Mouse (Mus musculus) testis, postnatal 10 days (tissue): ENCODE results near the gene Gm49388.
"Not testable (repeated sequence)": the region's sequence is repeated elsewhere in the genome, so short reads cannot be mapped to it uniquely, and the experiment has no call there.

Source experiments
- DNase-seq: peaks from one replicate; pipeline ENCODE4 v3.0.0; 2021; ENCODE audit warnings: low spot score

The Gm49388 gene

DNA sequence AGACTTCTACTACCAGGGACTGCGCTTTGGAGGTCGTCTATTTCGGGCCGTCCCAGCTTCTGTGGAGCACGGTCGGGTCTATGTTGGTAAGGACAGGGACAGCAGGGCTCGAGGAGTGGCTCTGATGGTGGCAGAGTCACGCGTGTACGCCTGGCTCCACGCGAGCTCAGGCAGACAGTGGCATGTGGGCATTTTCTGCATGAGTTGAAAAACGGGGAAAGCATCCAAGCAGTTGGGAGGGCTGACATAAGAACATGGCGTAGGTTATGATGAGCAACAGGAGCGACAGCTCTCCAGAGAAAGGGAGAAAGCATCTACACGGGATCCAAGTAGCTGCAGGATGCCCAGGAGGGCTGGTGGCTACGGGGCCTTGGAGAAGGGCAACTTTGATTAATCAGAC lies 16.9 kb downstream of the Gm49388 start:
- no peak for DNase-seq

DNA sequence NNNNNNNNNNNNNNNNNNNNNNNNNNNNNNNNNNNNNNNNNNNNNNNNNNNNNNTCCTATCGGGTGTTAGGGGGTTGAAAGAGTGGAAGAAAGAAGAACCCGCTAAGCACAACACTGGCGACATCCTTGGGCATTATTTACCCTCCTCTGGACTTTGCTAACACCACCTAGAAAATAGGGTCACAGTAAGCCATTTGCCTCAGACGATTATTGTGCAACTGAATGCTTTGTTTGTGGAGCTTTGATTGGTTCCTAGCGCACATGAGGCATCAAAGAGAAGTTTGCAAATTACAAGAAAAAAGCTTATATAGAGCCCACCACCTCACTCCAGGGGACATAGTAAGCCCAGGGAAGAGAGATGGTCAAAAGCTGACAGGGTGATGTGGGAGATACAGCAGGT lies 23.4 kb downstream of the Gm49388 start:
- DNase-seq, result no peak

DNA sequence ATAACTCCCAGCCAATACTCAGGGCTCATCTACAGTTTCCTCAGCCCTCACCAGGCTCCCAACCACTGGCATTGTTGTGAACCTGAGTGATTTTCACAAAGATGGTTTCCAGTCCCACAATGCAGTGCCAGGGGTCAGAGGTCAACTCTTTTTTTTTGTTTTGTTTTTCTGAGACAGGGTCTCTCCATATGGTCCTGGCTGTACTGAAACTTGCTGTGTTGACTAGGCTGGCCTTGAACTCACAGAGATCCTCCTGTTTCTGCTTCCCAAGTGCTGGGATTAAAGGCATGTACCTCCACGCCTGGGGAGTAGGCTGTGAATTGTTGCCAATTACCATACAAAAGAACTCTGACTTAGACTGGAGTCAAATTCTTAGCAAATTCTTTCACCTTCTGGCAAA lies 24.4 kb downstream of the Gm49388 start:
- DNase-seq, result no peak

DNA sequence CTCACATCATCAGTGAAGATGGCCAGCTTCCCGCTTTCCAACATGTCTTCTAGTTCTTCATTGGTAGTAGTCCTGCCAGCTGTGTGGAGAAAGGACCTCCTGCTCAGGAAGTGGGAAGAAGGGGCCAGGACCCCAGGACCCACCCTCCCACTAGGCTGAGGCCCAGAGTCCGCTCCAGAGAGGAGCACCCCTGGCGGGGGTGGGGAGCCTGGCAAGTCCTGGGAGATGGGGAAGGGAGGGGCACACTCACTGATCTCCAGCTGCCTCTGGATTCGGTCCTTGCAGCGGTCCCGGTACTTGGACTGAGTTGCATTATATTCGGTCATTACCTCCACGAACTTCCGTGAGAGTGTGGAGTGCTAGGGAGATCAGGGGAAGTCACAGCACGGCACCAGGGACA lies 25.2 kb downstream of the Gm49388 start:
- DNase-seq, result no peak

- no peak for DNase-seq
Observed at GRCm38 (mm10) chr7:127811240-127811639, 25.8 kb downstream of the Gm49388 start.

DNA sequence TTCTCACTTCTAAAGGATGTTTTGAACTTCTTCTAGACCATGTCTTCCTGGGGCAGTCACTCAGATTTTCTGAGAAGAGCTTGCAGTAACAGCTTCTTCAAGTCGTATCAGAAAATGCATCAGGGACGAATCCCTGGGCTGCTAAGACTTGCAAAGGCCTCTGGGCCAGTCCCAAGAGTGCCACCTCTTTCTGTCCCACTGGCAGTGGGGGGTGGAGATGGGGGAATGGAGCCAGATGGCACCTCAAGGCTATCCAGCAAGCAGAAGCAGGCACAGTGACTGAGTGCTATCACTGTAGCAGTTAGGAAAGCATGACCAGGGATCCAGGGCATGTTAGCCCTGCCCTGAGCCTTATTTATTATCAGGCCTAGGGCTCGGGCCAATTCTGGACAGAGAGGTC lies 26.9 kb downstream of the Gm49388 start:
- no peak for DNase-seq

GRCm38 (mm10) chr7:127813821-127814220 lies 28.4 kb downstream of the Gm49388 start:
- no peak for DNase-seq

GRCm38 (mm10) chr7:127814241-127814921 lies 29.0 kb downstream of the Gm49388 start:
- peak; percentile 83 for DNase-seq

DNA sequence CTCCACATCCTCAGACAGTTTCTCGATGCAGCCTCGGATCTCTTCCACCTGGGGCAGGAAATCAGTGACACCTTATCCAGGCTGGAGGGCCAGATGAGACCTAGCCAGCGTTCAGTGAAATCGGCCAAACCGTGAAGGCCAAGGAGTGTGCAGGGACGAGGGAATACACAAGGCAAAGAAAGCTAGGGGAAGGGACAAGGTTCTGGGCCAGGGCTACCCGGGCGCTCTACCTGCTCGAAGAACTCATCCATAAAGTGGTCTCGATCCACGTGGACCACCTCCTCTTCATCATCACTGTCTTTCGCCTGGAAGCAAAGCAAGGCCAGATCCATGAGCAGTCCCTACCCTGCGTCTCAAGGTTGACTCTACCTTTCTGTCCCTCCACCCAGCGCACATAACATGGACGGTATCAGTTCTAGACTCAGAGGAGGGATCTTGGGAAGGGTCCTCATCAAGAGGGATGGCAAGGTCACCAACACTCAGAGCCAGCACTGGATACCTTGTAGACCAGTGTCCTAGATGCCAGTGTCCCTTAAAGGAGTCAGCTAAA lies 29.8 kb downstream of the Gm49388 start:
- no peak for DNase-seq

GRCm38 (mm10) chr7:127815954-127816821 lies 30.8 kb downstream of the Gm49388 start:
- DNase-seq, result peak; percentile 56

DNA sequence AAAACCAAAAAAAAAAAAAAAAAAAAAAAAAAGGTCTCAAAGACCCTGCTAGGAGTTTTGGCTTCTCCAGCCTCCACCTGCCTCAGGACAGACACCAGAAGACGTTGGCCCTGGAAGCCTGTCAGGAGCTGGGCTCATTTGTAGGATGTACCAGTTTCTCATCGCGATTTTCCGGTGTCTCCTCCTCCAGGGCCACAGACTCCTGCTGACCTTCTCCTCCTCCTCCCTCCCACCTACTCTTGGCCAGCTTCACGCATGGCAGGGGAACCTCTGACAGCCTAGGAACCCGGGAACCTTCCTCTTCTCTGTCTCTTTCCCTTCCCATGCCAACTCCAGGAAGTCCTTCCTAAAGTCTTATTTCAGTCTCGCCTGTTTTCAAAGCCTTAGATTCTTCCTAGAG lies 31.6 kb downstream of the Gm49388 start:
- DNase-seq, result no peak

DNA sequence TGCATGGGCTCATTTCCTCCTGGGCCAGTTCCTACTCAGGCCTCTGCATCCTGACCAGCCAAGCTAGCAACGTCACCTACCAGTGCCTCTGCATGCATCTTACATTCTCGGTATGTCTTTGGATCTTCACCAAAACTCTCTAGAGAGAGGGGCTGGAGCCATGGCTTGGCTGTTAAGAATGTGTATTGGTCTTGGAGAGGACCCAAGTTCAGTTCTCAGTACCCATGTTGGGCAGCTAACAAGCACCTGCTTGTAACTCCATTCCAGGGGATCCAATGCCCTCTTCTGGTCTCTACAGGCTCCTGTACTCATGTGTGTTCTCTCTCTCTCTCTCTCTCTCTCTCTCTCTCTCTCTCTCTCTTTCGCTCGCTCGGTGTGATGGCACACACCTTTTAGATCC lies 32.4 kb downstream of the Gm49388 start:
- no peak for DNase-seq

DNA sequence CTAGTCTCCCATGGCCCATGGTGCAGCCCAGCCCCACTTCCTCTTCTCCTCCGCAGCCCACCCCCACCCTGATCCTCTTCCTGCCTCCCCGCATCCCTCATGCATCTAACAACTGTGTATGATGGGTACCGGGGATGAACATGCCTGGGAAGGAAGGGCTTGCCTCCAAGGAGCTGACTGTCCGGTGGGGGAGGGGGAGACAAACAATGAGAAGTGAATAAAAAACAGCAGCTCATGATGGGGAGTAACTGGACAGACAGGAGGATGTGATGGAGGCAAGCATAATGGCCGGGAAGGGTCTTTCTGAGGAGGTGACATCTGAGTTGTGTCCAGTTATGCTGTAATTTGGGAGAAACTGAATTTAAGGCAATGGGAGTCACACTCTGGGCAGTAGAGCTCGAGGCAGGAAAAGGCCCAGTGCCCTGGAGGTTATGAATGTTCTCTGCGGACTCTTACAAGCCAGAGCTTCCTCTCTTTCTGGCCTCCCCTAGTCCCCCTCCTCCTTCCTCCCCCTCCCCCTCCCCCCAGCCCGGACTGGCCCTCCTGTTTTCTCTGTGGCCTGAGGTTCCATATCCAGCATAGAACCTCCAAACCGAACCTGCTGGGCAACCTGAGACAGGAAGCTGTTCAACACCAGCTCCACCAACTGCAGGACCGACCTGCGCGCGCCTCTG lies 35.6 kb downstream of the Gm49388 start:
- no peak for DNase-seq

DNA sequence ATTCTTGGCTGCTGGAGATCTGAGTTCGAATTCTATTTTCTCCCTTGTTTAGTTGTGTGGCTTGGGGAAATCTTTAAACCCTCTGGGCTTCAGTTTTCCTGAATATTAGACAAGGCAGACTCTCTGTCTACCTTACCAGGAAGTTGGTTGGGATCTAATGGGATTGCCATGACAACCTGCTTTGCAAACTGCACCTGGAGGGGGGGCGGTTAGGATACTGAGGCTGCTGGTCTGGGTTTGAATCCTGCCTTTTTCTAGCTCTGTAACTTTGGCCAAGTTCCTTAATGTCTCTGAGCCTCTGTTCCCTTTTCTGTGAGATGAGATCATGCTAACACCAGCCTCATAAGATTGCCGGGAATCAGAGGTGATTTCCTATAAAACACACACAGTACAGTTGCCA lies 37.1 kb downstream of the Gm49388 start:
- DNase-seq, result no peak

DNA sequence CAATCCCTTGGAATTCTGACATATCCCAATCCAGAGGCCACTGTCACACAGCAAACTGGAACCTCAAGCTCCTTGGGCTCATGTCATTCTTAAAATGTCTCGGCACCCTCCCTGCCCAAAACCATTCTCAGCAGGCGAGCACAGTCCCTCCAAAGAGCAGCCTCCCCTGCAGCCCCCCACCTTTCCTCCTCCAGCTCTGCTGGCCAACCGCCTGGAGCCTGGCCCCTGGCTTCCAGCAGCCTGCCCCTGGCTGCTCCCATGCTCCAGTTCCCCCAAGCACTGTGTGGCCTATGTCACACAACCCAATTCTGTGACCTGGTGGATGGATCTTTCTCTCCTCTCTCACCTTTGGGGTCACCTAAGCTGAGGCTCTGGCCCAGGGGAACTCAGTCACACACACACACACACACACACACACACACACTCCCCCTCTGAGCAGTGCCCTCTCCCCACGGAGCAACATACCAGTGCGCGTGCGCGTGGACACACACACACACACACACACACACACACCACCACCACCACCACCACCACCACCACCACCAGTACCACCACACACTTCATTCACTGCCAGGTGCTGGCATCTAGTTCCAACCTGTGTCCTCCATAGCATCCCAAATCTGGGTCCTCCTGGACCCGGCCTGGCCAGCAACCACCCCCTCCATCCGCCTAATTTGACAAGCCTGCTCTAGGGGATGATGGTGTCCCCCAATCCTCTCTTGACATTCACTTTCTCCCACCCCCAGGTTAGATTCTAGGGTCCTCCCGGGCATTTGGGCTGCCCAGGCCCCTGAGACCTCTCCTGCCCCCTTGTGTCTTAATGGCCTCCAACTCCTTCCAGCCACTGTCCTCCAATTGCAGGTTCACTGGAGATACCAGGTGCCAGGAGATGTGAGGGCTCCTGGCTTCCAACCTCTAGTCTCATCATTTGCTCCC lies 38.1 kb downstream of the Gm49388 start:
- DNase-seq, result no peak

GRCm38 (mm10) chr7:127824176-127824871 lies 38.9 kb downstream of the Gm49388 start, which contains the start of the genes Stx4a and Stx1b:
TSS of gene Stx4a (plus strand) at chr7:127824294.
TSS of gene Stx1b (minus strand) at chr7:127824549.
- DNase-seq, result peak; percentile 80

GRCm38 (mm10) chr7:127835550-127835949 lies 50.1 kb downstream of the Gm49388 start:
- no peak for DNase-seq

- no peak for DNase-seq
Observed at GRCm38 (mm10) chr7:127837473-127837872, 52.1 kb downstream of the Gm49388 start.

DNA sequence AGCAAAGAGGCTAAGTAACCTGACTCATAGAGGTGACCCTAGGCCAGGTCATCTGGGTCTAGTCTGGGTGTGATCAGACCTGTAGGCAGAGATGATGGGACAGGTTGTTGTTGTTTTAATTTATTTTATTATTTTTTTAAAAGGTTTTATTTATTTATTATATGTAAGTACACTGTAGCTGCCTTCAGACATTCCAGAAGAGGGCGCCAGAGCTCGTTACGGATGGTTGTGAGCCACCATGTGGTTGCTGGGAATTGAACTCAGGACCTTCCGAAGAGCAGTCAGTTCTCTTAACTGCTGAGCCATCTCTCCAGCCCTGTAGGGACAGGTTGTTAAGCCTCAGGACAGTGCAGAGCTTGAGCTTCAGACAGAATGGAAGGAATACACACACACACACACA lies 52.5 kb downstream of the Gm49388 start:
- DNase-seq, result not testable (repeated sequence)

- not testable (repeated sequence) for DNase-seq
Observed at GRCm38 (mm10) chr7:127840031-127840430, 54.6 kb downstream of the Gm49388 start.

- peak; percentile 82 for DNase-seq
Observed at GRCm38 (mm10) chr7:127840886-127841285, 55.5 kb downstream of the Gm49388 start.
